Mouse (Mus musculus) WW6 (cell line): ENCODE data around the gene Cir1.

Experiments
- DNase-seq: peaks from one replicate; pipeline ENCODE4 v3.0.0-alpha.2; 2013; ENCODE audit warnings: low read depth, low spot score

Gene Cir1

GRCm38 (mm10) chr2:73272351-73273248 is 39.9 kb downstream of the Cir1 start:
- no peak for DNase-seq

GRCm38 (mm10) chr2:73271459-73272161 is 40.9 kb downstream of the Cir1 start, which contains the start of gene Sp9:
Gene Sp9, plus strand, starts transcription at chr2:73271925.
- DNase-seq: no peak

GRCm38 (mm10) chr2:73270593-73271458 is 41.7 kb downstream of the Cir1 start:
- DNase-seq: no peak

GRCm38 (mm10) chr2:73270071-73270592 is 42.4 kb downstream of the Cir1 start:
- DNase-seq: no peak

GRCm38 (mm10) chr2:73269666-73270065 is 42.8 kb downstream of the Cir1 start:
- no peak for DNase-seq

- DNase-seq: no peak
Observed at GRCm38 (mm10) chr2:73268836-73269395, 43.6 kb downstream of the Cir1 start.

- DNase-seq: no peak
Observed at GRCm38 (mm10) chr2:73268281-73268680, 44.2 kb downstream of the Cir1 start.

- DNase-seq: no peak
Observed at GRCm38 (mm10) chr2:73267818-73268217, 44.7 kb downstream of the Cir1 start.

GRCm38 (mm10) chr2:73267231-73267630 is 45.3 kb downstream of the Cir1 start:
- DNase-seq: no peak

- DNase-seq: no peak
Observed at GRCm38 (mm10) chr2:73266623-73267022, 45.9 kb downstream of the Cir1 start.

GRCm38 (mm10) chr2:73266011-73266410 is 46.5 kb downstream of the Cir1 start:
- DNase-seq: no peak

GRCm38 (mm10) chr2:73264611-73265195 is 47.8 kb downstream of the Cir1 start:
- DNase-seq: no peak

GRCm38 (mm10) chr2:73263794-73264610 is 48.5 kb downstream of the Cir1 start:
- DNase-seq: no peak

- DNase-seq: no peak
Observed at GRCm38 (mm10) chr2:73263172-73263765, 49.2 kb downstream of the Cir1 start.

GRCm38 (mm10) chr2:73248701-73249100 is 63.8 kb downstream of the Cir1 start:
- DNase-seq: no peak

- no peak for DNase-seq
Observed at GRCm38 (mm10) chr2:73241299-73241698, 71.2 kb downstream of the Cir1 start.
